Mouse (Mus musculus): ENCODE results near the gene Nyap1.
"Not testable (repeated sequence)": the region's sequence is repeated elsewhere in the genome, so short reads cannot be mapped to it uniquely, and the experiment has no call there.

Nyap1 gene

DNA sequence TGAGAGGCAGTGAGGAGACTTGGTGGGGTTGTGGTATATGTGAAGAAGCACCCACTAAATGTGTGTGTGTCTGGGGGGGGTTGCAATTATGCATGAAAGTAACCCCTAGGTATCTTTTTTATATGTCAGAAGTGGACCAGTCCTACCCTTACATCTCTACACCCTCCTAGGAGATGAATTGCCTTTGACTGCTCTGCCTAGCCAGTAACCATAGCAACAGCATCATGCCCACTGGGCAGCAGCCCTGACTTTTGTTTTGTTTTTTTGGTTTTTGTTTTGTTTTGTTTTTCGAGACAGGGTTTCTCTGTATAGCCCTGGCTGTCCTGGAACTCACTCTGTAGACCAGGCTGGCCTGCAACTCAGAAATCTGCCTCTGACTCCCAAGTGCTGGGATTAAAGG, 27.1 kb upstream of the Nyap1 start:
- no peak for DNase-seq (ENCODE audit: low spot score)

DNA sequence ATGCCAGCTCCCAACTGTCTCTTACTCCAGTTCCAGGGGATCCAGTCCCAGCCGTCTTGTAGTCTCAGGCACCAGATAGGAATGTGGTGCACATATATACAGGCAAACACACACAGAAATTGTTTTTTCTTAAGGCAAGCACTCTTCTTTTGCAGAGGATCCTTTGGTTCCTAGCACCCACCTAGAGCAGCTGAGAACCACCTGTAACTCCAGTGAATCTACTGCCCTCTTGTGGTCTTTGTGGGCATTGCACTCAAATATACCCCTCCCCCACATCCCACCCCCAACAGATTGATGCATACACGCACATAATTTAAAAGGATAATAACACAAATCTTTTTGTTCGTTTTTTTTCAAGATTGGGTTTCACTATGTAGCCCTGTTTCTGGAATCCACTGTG, 24.9 kb upstream of the Nyap1 start:
- DNase-seq (ENCODE audit: low spot score), result no peak

DNA sequence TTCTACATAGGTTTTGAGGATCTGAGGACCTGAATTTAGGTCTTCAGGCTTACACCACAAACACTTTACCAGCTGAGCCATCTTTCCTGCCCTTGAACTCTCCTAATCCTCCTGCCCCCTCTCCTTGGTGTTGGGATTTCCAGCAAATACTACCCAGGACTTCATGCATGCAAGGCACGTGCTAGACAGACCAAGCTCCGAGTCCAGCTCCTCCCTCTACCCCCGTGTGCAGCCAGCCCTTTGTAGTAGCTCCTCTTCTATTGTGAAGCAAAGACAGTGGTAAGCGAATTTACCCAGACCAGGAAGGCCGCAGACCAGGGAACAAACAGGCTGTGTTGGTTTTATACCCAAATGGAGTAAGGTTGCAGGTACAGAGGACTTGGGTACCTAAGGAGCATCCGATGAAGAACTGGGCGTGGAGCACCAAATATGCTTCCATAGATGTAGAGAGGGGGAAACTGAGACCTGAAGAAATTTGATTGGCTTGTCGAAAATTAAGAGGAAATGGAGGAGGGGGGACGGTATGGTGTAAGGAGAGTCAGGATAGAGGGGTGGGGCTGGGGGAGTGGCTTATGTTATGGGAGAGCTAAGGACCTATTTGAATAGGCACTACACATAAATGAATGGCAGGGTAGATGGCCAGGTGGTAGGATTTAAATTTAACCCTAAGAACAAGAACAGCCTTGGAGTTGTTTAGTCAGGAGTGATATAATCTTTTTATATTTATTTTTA, 23.4 kb upstream of the Nyap1 start:
- DNase-seq (ENCODE audit: low spot score), result no peak

DNA sequence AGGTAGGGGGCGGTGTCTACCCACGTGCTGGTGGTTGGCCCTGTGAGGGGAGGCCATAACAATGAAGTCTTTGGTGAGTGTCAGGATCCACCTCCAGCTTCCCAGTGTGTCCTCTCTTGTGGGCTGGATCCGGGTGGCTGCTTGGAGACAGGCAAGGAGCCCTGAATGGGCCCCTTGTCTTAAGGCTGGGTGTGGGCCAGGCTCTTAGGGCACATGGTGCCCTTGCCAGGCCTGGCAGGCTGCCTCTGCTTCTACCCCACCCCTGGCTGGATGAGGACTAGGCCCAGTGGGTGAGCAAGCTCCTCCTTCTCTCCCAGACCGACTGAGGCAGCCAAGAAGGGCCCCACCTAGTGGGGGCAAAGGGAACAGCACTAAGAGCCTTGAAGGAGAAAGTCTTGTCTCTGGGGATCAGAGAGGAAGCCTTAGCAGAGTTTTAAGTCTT, 18.6 kb upstream of the Nyap1 start:
- DNase-seq (ENCODE audit: low spot score), result peak; percentile 92

DNA sequence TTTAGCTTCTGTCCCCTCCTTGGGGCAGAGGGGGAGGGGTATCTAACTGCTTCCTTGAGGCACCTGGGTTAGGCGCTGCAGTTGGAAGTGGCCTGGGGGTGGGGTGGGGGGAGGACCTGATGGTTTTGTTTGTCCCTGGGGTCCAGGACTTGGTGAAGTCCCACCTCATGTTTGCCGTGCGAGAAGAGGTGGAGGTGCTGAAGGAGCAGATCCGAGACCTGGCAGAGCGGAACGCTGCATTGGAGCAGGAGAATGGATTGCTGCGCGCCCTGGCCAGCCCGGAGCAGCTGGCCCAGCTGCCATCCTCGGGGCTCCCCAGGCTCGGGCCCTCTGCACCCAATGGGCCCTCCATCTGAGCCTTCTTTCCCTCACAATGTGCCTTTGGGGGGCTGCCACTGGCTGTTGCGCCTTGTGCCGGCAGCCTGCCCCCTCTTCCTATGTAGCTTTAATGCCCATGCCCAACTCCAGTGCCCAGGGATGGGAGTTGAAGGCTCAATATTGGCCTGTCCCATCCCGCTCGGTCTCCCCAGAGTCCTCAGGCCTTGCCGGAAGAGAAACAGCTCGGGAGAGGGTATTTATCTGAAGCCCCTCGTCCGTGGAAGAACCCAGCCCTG, 17.6 kb upstream of the Nyap1 start:
- no peak for DNase-seq (ENCODE audit: low spot score)

DNA sequence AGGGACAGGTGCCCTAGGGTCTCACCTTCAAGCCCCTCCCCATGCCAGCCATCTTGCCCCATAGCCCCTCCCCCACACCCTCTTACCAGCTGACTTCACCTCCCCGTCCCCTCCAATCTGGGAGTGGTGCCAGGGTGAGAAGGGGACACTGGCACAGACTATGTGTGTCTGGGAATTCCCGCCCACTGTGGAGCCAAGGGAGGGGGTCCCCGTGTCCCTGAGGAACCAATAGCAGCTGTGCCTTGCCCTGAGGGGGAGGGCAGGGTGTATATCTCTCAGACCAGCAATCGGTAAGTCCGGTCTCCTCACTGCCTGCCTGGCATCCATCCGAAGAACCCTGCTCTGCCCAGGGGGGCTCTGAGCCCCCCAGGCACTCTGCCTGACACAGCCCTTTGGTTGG, 16.5 kb upstream of the Nyap1 start:
- peak; percentile 91 for DNase-seq (ENCODE audit: low spot score)

DNA sequence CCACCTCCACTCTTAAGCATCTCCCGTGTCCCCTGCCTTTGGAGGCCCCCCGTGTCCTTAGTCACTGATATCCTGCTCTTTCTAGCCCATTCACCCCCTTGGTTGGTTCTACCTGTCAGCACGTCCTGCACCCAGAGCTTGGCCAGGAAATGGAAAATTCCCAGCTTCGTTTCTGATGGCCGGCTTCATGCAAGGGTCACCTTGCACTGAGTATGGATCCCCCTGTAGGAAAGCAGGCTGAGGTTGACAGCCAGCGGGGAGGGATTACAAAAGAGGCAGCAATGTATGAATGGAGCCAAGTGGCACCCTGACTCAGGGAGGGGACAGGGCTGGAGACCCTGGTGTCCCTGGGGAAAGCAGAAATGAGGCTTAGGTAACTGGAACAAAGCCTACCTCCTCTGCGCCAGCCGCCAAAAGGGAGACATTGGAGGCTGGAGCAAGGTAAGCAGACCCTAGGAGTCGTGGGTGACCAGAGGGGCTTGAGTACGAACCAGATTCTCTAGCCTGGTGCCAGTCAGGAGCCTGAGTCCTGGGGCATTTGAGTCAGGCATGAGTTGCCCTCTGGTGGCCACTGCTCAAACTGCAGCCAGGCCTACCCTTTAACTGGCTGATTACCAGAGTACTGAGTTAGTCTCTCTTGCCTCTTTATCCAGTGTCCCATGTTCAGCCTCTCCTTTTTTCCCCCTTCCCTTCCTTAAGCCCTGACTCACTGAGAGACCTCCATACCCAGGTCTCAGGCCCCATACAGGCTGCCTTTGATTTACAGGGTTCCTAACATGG, 15.7 kb upstream of the Nyap1 start:
- peak; percentile 94 for DNase-seq (ENCODE audit: low spot score)

DNA sequence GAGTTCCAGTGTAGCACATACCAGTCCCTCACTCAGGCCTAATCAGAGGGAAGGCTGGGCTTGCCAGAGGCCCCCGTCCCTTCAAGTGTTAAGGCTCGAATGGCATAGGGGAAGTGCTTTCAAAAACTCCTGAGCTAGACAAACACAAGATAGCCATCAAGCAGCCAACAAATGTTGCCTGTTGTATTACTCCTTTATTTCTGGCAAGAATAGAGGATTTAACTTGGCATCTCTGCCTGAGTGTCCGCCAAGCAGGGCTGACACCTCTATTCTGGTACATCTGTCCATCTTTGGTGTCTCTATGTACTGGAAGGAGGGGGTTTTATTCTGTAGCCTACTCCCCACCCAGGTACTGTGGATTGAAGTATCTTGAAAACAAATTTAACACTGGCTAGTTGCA, 14.7 kb upstream of the Nyap1 start:
- no peak for DNase-seq (ENCODE audit: low spot score)

DNA sequence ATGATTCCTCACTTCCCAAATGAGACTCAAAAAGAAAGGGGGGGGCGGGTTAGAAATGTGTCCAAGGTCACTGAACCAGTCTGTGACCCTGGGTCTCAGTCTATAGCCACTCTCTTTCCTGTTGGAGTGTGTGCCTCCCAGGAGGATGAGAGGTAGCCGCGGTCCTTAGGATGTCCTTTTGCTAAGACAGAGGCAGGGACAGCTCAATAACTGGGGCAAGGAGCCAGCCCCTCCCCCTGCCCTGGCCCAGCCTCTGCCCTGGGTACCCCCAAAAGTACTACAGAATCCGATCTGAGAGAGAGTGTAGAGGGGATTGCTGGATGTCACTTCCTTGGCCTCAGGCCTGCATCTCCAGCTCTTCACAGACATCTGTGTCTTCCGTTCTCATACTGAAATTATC, 14.0 kb upstream of the Nyap1 start:
- no peak for DNase-seq (ENCODE audit: low spot score)

DNA sequence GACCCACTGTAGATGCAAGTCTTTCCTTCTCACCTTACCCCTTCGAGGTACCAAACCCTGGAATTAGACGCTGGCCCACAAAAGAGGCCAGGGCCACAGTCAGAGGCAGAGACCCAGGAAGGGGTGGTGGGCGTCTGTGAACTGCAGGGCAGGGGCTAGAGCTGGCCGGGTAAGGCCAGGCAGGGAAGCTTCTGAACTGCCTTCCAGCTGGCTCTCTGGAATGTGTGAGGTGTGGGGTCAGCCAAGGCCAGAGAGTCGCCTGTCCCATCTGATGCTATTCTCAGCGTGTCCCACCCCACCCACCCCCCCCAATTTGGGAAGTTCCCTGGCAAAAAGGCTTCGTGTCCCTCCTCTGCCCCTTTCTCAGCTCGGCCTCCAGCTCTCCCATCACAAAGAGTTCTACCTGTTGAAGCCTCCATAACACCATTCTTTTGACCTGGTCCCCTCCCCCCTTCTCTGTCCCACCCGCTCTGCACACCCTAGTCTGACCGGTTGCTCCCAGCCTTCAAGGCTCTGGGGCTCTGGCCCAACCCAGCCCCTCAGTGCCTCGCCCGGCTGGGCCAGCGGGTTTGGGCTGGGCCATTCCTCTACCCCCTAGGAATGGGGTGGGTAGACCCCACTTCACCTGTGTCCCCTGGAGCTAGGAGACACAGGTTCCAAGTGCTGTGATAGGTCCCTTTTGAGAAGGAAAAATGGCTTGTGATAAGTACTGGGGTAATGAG, 11.9 kb upstream of the Nyap1 start:
- no peak for DNase-seq (ENCODE audit: low spot score)

DNA sequence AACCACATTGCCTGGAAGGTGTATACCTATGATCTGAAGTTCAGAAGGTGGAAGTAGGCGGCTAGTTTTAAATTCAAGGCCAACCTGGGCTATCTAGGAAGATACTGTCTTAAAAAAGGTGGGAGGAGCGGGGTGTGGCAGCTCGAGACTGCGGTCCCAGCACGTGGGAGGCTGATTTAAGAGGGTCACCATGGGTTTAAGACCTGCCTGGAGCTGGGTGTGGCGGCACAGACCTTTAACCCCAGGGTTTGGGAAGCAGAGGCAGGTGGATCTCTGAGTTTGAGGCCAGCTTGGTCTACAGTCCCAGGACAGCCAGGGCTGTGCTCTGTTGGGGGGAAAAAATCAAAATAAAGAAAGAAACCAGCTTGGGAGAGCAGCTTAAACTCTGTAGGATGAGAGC, 10.6 kb upstream of the Nyap1 start:
- no peak for DNase-seq (ENCODE audit: low spot score)

DNA sequence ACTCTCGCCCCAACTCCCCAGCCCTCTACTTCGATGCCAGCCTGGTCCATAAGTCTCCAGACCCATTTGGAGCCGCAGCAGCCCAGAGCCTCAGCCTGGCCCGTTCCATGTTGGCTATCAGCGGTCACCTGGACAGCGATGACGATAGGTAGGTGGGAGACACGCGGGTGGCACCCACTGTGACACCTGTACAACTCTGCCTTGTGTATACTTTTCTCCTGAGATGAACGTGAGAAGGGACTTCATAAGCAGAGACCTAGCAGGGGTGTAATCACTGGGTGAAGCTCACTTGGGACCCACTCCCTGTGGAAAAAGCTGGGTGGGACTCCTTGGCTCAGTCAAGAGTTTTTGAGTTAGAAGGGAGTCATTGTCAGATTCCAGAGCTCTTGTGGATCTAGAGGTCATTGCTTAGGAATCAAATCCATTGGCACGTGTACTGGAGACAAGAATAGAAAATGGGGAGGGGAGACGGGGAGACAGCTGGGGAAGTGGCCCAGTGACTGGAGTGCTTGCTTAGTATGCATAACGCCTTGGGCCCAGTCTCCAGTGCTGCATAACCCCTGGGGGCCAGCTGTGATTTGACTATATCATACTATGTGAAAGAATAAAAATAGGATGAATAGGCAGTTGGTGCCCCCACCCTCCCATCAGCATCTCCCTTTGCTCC, 9.9 kb upstream of the Nyap1 start:
- no peak for DNase-seq (ENCODE audit: low spot score)

DNA sequence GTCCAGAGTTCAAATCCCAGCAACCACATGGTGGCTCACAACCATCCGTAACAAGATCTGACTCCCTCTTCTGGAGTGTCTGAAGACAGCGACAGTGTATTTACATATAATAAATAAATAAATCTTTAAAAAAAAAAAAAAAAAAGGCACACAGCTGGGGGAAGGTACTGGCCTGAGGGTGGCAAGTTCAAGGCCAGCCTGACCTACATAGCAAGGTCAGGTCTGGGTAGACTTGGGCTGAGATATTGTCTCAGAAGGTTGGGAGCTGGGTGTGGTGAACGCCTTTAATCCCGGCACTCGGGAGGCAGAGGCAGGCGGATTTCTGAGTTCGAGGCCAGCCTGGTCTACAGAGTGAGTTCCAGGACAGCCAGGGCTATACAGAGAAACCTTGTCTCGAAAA, 8.8 kb upstream of the Nyap1 start:
- DNase-seq (ENCODE audit: low spot score), result not testable (repeated sequence)

DNA sequence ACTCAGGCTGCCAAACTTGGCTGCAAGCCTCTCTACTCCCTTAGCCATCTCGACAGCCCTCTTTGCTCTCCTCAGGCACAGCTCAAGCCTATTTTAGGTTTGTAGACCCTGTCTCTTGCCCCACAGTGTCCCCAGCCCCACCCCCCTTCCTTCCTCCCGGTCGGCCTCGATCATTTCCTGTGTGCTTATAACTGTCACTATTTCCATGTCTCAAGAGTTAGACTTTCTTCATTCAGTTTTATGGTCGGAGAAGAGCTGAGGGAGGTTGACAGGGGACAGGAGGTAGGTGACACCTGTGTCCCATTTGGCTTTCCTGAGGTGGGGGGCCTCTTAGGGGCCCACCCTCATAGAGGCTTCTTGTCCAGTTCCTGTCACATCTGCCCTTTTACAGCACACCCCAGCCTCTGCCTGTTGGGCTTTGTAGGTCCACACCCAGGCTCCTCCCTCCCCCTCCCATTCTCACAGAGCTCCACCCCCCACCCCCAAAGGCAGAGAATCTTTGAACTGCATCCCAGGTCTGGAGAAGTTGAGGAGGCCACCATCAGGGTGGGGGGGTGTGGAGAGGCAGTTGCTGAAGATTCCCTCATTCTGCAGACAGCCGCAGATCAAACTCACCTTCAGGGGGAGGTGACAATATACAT, 7.9 kb upstream of the Nyap1 start:
- DNase-seq (ENCODE audit: low spot score), result no peak

DNA sequence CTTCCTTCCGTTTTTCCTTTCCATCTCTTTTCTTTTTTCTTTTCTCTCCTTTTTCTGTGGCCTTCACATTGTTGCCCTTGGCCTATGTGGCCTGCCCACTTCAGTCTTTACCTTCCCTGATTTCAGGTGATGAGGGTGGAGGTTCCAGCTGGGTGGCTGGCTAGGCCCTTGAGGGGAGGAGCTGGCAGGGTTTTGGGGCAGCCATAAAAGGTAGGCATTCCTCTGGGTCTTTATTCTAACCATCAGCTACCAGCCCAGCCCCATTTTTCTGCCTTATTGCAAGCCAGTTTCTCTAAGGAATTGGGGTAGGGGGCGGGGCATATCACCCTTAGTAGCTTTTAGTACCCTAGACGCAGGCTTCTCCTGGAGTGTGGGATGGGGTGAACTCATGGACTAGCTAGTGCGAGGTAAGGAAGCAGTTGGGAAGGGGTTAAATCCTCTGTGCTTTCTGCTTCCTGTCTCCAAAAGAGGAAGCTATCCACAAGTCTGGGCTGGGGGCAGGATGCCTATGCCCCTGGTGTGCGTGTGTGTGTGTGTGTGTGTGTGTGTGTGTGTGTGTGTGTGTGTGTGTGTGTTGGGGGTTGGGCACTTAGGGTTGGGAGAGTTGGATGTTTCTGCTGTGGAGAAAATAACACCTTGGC, 6.8 kb upstream of the Nyap1 start:
- DNase-seq (ENCODE audit: low spot score), result no peak

DNA sequence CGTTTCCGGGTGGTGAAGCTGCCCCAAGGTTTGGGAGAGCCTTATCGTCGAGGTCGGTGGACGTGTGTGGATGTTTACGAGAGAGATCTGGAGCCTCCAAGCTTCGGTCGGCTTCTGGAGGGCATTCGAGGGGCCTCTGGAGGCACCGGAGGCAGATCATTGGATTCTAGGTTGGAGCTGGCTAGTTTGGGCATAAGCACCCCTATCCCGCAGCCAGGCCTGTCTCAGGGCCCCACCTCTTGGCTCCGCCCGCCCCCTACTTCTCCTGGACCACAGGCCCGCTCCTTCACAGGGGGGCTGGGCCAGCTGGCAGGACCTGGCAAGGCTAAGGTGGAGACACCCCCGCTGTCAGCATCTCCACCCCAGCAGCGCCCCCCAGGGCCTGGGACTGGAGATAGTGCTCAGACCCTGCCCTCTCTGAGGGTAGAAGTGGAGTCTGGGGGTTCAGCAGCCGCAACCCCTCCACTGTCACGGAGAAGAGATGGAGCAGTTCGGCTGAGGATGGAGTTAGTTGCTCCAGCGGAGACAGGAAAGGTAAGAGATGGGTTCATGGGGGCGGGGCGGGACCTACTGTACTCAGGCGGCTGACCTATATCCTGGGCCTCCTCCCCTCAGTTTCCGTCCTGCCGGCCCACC, 6.0 kb upstream of the Nyap1 start:
- no peak for DNase-seq (ENCODE audit: low spot score)

DNA sequence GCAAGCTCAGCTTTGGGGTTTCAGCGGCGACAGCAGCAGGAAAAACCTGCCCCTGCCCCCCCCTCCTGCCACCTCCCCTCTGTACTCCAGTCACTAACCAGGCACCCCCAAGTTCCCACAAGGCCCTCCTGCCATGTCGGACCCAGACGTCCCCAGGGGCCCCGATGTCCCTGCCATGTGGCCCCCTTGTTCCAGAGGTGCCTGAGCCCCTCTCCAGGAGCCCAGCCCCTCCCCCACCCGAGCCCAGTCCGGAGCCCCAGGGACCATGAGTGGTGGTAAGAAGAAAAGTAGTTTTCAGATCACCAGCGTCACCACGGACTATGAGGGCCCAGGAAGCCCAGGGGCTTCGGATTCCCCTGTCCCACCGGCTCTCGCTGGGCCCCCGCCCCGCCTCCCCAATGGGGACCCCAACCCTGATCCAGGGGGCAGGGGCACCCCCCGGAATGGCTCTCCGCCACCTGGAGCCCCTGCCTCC, 5.5 kb upstream of the Nyap1 start:
- DNase-seq (ENCODE audit: low spot score), result no peak

DNA sequence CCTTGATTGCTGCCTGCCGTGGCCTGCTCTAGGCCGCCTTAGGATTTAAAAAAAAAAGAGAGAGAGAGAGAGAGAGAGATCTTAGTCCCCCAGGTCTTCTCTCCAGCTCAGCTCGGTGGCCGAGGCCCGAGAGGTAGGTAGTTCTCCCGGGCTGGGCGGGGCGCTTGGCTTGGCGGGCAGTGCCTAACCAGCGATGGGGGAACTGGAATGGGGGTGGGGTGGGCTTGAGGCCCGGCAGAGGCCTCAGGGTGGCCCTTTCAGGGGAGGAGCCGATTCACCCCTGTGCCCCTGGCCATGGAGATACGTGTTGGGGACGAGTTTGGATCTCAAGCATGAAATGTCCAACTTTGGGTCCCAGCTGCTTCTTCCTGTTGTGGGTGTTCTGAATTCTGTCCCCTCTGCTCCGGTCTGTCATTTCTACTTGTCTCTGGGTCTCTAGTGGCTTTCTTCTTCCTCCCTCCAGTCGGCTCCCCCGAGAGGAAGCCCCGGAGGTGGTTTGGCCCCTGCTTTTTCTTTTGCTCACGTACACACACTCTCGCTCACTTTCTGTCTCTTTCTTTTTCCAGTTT, 5.0 kb upstream of the Nyap1 start:
- DNase-seq (ENCODE audit: low spot score), result no peak

DNA sequence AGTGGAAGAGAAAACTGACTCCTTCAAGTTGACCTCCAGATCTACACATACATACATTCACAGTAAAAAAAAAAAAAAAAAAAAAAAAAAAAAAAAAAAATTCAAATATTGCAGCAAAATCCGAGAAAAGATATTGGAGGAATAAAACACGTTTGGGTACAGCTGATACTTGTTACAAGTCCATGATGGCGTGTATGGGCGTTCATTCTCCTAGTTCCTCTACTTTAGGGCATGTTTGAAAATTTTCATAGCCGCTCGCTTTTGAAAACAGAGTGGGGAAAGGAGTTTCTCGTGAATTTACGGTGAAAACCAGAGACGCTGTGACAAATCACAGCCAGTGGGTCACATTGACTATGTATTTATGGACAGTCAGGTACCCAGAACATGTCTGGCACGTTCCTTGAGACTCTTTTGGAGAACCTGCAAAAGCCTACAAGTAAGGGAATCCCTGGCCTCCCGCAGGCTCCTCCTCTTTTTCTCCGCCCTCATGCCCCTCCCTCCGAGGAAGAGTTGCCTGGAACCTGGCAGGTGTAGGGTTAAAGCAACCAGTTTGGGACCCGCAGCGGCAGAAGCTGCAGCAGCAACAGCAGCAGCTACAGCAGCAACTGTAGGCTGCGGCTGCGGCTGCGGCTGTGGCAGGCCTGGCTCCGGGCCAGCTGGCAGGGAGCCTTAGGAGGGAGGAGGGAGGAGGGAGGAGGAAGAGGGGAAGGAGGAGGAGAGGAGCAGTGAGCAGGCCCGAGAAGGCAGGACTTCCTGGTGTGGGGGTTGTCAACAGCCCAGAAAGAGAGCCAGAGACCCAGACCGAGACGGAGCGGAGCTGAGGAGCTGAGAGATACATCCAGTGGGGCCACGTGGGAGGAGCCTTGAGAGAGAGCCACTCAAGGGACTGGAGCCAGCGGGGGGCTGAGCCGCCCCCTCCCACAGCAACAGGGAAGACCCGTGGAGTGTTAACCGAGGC, 4.1 kb upstream of the Nyap1 start, which contains the start of gene Tsc22d4:
Gene Tsc22d4, plus strand, starts transcription at position 517 of the 958 bp plus-strand sequence.
- DNase-seq (ENCODE audit: low spot score), result peak; percentile 90

All from layer of hippocampus, adult 11-12 months (tissue).